Mouse (Mus musculus) heart, postnatal 36 days (tissue): Measurements from ENCODE around the gene Naa38. TPM values are rescaled to one million over a fixed set of nuclear protein-coding genes. Genes with fewer than 3 reads are reported as not detected.
A peak's percentile ranks its signal among the peaks of the same experiment; 100 is the strongest.

Source experiments
- DNase-seq, 2 experiments: peaks; one replicate each; pipeline ENCODE4 v3.0.0; 2021 to 2022
- intact Hi-C: fragments of 180-260 bp; cut with DNase I; formaldehyde crosslinking; loops from one replicate; pipeline ENCODE4 v1.15.1; 2025
- total RNA-seq, 2 experiments: library from RNA; stranded (reverse); gene quantifications; 2 replicates each; pipeline ENCODE4 v1.2.3; 2021

Gene Naa38
- total RNA-seq, 2 experiments from 2014 or later: 101 to 103 TPM

DNA sequence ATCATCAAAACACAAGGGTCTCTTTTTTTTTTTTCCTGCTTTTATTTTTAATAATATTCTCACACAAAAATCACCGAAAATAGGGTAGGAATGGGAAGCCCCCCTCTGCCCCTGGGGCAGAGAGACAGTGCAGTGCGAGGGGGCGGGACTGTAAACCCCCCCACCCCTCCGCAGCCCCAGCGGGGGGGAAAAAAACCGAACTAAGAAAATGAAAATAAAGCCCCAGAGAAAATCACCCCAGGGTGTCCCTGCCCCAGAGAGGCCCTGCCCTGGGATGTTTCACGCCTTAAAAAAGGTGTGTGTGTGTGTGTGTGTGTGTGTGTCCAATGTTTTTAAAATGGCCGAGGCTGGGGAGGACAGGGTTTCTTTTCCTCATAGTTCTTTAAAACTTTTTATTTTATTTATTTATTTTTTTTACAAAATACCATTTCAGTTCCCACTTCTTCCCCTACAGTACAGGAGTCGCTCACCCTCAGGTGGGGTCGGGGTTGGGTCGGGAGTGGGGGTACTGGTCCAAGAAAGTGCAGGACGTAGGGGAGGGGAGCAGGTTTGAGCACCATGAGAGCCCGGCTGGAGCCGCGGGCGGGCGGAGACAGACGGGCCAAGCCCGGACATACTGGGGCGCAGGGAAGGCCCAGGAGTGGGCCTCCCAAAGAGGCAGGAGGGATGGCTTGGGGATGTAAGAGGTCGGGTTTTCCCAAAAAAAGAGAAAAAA is 3.4 kb downstream of the Naa38 start:
- intact Hi-C loops: loop anchor here (5.0 kb wide), 1 partner anchor 301 kb away; the partner anchor contains the start of gene Per1

GRCm38 (mm10) chr11:69399201-69400082 is 4.2 kb downstream of the Naa38 start:
- intact Hi-C loops: loop anchor here (2.0 to 5.0 kb wide), 3 partner anchors 19 to 302 kb away; partner anchors contain the start of gene Per1

More for the DNA sequence above, 3.4 kb downstream of the Naa38 start:
- DNase-seq: no peak

GRCm38 (mm10) chr11:69400083-69400850 is 5.0 kb downstream of the Naa38 start:
- DNase-seq: no peak
- intact Hi-C loops: loop anchor here (2.0 kb wide), 2 partner anchors 19 to 105 kb away; no protein-coding TSS in a partner anchor

More at GRCm38 (mm10) chr11:69399201-69400082, 4.2 kb downstream of the Naa38 start:
- DNase-seq: no peak

- DNase-seq: peak; percentile 82 to 84
- intact Hi-C loops: loop anchor here (1.0 to 2.0 kb wide), 4 partner anchors 18 to 113 kb away; no protein-coding TSS in a partner anchor
These were observed 5.9 kb downstream of the Naa38 start for GRCm38 (mm10) chr11:69401210-69401637.

DNA sequence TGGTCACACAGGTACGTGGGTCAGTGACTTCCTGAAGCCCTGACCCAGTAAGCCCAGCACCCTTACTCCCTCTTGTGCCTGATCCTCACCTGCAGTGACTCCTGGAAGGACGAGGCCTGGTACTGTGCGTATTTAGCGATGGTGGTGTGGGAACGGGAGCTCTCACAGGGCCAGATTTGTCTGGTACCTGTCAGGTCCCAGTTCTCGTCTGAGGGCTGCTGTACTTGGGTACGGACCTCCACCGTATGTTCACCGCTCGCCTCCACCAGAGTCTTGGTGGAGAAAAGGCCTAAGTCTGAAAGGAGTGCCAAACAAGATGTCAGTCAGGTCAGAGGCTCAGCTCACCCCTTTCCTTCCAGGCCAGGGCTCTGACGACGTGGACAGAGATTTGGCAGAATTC is 6.7 kb downstream of the Naa38 start:
- intact Hi-C loops: loop anchor here (1.0 to 2.0 kb wide), 4 partner anchors 17 to 112 kb away; no protein-coding TSS in a partner anchor
- DNase-seq: no peak

DNA sequence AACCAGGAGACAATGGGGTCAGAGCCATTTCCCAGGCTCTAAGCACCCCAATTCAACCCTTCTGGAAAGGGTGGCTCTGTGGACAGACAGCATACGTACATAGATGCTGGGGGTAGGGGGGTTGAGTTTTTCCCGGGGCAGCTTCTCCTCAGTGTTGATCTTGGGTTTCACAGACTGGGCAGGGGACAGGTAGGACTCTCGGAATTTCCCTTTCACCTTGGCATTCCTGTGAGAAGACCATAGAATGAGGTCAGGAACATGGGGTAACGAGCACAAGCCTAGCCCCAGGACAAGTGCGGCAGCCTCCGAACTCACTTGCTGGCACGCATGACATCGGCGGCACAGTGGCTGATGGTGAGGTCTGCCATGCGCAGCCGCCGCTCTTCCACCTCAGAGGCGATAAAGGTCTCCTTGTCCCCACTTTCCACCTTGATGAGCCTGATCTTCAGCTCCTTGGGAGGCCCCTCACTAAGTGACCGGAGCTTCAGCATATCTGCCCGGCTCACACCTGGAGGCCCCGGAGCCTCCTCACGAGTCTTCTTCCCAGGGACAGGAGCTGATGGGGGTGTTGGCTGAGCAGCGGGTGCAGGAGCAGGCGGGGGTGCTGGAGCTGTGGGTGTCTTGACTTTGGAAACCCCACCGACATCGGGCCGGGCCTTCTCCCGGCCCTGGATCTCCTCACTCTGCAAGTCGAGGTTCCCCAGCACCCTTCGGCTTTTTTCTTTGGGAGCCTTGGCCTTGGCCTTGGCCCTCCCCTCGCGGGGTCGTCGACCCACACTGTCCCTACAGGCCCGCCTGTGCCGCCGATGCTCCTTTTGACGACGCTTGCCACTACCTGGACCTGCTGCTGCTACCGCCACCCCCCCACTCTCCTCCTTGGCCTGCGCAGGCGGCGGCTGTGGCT is 8.7 kb downstream of the Naa38 start:
- DNase-seq: no peak

DNA sequence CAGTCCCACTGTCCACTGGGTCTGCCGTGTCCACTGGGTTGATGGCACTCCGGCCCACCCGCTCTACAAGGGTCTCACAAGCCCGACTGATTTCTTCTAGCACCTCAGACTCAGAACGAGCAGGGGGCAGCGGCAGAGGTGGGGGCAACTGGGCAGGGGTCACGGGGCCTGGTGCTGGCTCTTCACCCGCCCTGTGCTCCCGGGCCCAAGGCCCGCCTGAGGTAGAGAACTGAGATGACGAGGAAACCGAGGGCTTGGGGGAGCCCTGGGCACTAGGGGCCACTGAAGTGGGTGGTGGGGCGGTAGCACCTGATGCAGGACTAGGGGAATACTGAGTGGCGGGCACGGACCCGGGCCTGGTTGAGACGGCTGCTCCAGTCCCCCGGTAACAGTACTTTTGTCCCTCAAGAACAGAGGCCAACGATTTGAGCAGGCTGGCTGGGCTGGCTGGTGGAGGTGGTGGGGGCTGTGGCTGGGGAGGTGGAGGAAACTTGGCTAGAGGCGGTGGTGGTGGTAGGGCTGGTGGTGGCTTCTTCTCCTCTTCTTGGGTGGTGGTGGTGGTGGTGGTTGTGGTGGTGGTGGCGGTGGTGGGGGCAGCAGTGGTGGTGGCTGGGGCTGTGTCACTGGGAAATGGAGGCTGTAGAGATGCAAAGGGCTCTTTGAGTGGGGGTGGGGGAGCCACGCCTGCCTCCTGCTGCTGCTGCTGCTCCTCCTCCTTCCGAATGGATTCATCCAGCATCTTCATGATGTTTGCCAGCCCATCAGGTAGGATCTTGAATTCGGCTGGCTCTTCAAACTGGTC is 9.5 kb downstream of the Naa38 start:
- no peak for DNase-seq
- intact Hi-C loops: no loop called here

More for the DNA sequence above, 8.7 kb downstream of the Naa38 start:
- intact Hi-C loops: no loop called here

GRCm38 (mm10) chr11:69405397-69406200 is 10.3 kb downstream of the Naa38 start:
- intact Hi-C loops: no loop called here
- DNase-seq: no peak

DNA sequence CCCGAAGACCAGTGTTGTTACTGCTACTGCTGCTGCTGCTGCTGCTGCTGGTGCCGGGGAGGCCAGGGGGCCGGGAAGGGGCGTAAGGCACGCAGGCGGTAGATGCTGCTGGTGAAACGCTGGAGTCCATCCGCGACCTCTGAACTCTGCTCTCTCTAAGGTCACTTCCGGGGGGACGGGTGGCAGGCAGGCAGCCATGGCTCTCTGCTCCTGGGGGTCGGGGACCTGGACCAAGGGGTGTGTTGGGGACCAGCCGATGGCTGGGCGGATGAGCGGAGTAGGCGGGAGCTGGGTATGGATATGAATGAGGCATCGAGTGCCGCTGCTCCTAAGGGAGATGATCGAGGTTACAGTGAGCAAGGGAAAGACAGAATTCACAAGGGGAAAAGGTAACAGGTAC is 11.0 kb downstream of the Naa38 start:
- intact Hi-C loops: no loop called here
- no peak for DNase-seq

DNA sequence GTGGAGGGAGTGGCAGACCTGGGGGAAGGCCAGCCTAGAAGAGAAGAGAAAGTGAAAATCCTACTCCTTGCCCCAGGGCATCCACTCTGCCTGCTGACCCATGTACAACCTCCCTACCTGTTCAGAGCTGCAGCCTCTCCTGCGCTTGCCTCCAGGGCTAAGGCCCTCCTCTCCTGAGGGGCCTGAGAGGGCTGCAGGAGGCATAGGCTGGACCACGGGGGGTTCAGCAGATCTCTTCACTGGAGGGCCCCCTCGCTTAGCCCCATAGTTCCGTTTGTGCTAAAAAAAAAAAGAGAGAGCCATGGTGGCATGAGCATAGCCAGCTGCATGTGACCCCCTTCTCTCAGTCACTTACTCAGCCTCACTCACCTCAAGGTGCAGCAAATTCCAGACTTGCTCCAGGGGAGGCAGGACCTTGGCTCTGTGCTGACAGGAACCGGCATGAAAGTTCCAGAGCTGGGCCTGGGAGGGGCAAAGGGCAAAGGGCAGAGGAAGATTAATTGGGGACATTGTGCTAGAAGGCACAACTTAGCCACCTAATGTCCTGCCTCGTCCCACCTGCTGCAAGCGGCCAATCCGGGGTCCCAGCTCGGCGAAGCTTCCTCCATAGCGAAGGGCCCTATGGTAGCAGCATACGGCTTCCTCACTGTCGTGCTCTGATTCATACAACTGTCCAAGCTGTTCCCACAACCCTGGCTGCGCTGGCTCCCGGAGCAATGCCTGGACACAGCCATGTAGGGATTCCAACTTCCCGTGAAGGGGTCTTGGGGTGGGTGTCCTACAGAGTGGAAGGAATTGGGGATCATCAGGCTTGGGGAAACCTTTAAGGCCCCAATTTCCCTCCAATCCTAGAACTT is 11.8 kb downstream of the Naa38 start:
- intact Hi-C loops: no loop called here
- DNase-seq: no peak

GRCm38 (mm10) chr11:69407724-69408004 is 12.4 kb downstream of the Naa38 start:
- DNase-seq: no peak
- intact Hi-C loops: no loop called here

GRCm38 (mm10) chr11:69408541-69409377 is 13.5 kb downstream of the Naa38 start:
- intact Hi-C loops: loop anchor here (1.0 kb wide), 1 partner anchor 10 kb away; no protein-coding TSS in a partner anchor
- DNase-seq: peak; percentile 77 to 85

- DNase-seq: peak; percentile 81 to 84
- intact Hi-C loops: loop anchor here (1.0 to 10.0 kb wide), 3 partner anchors 9 to 825 kb away; partner anchors contain the start of genes 0610010K14Rik, Gabarap, Gm21988 and Phf23
These were observed 14.2 kb downstream of the Naa38 start for GRCm38 (mm10) chr11:69409378-69410044.

DNA sequence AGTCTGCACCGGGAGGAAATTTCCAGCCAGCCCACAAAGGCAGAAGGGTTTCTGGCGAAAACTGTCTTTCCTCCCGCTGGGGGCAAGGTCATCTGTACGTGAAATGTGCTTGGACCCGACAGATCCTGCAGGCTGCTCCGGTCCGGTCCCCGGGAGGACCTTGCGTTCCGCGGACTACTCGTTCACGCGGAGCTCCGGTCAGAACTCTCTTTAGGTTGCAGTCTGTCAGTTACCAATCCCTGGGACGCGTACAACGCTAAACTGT is 14.7 kb downstream of the Naa38 start:
- DNase-seq: no peak
- intact Hi-C loops: loop anchor here (10.0 kb wide), 2 partner anchors 585 to 825 kb away; partner anchors contain the start of genes 0610010K14Rik, Gabarap, Gm21988 and Phf23

DNA sequence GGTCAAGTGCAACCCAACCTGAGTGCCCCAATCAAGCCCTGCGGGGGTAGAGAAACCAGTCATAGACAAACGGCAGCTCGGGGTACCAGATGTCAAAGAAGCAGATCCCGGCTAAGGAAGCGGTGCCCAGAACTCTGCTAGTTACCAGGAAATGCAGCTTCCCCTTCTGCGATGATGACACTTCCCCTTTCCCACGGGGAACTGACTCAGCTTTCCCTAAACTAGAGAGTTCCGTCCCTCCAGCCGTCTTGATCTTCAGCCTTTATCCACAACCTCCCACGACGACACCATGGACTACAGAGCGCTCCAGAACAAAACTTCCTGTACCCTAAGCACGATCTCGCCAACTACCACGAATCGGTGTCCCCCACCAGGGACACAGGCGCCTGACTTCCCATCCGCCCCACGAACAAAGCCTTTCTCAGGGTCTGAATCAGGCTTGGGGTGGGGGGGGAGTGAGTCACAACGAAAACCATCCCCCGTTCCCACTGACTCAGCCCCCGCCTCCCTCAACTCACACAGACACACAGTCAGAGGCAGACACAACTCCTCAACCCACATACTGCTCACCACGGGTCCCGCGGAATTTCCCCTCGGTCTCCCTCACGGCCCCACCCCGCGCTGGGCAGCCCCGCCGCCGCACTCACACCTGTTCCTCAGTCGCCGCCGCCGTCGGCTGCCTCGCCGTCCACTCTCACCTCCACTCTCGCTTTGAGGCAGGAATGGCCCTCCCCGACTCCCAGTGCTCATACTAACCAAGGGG is 15.2 kb downstream of the Naa38 start:
- intact Hi-C loops: loop anchor here (10.0 kb wide), 2 partner anchors 584 to 824 kb away; partner anchors contain the start of genes 0610010K14Rik, Gabarap, Gm21988 and Phf23
- peak; percentile 68 to 78 for DNase-seq
